Mouse (Mus musculus) liver, adult (tissue): ENCODE measurements around the gene Plekhh2.

Source experiments
- GATA4 ChIP-seq: IDR thresholded peaks from 2 replicates; pipeline ENCODE4 v1.6.1; 2014; ENCODE audit warnings: mild to moderate bottlenecking, low read length; ENCODE audit not compliant: insufficient replicate concordance

Gene Plekhh2

GRCm38 (mm10) chr17:84656653-84657421 lies 145.1 kb downstream of the Plekhh2 start:
- no peak for TF ChIP-seq GATA4

- TF ChIP-seq GATA4: no peak
Observed at GRCm38 (mm10) chr17:84657422-84657732, 145.7 kb downstream of the Plekhh2 start.

GRCm38 (mm10) chr17:84657782-84658181 lies 146.1 kb downstream of the Plekhh2 start:
- no peak for TF ChIP-seq GATA4

GRCm38 (mm10) chr17:84658195-84658594 lies 146.5 kb downstream of the Plekhh2 start:
- TF ChIP-seq GATA4: no peak

GRCm38 (mm10) chr17:84658951-84659350 lies 147.3 kb downstream of the Plekhh2 start:
- no peak for TF ChIP-seq GATA4

GRCm38 (mm10) chr17:84665053-84665452 lies 153.4 kb downstream of the Plekhh2 start:
- TF ChIP-seq GATA4: no peak

GRCm38 (mm10) chr17:84665691-84666090 lies 154.0 kb downstream of the Plekhh2 start:
- no peak for TF ChIP-seq GATA4

GRCm38 (mm10) chr17:84667848-84668247 lies 156.2 kb downstream of the Plekhh2 start:
- no peak for TF ChIP-seq GATA4
